Mouse (Mus musculus): ENCODE measurements around the gene Jmjd6. TPM values are rescaled to one million over a fixed set of nuclear protein-coding genes. Genes with fewer than 3 reads are reported as not detected.

The Jmjd6 gene
- total and polyA plus RNA-seq, 3 experiments = 106 to 116 (median 109) TPM

- H3K9me3 ChIP-seq (replicated peaks; ENCODE audit: low read length) = no peaks in the 10 kb centered on the region
- no peak for TF ChIP-seq POLR2A (IDR thresholded peaks at IDR 0.05; ENCODE audit: low read depth, low read length)
- no peak for TF ChIP-seq BHLHE40 (IDR thresholded peaks at IDR 0.05; ENCODE audit: low read depth, low read length)
- TF ChIP-seq PAX5 (IDR thresholded peaks at IDR 0.05; ENCODE audit: low read length) = no peak
- no peak for TF ChIP-seq KAT2A (IDR thresholded peaks at IDR 0.05; ENCODE audit: insufficient replicate concordance, low read length)
- TF ChIP-seq IRF4 (IDR thresholded peaks at IDR 0.05; ENCODE audit: low read depth, low read length) = no peak
- TF ChIP-seq POLR2AphosphoS2 (IDR thresholded peaks at IDR 0.05; ENCODE audit: low read depth, low read length) = no peak
- no peak for TF ChIP-seq MAZ (IDR thresholded peaks at IDR 0.05; ENCODE audit: low read depth, low read length)
- no peak for TF ChIP-seq MXI1 (IDR thresholded peaks at IDR 0.05; ENCODE audit: low read depth, low read length)
- no peak for TF ChIP-seq GABPA (IDR thresholded peaks at IDR 0.05; ENCODE audit: insufficient replicate concordance, low read depth, low read length)
- TF ChIP-seq JUN (IDR thresholded peaks at IDR 0.05; ENCODE audit: insufficient read depth, low read depth, low read length) = no peak
- no peak for TF ChIP-seq CHD2 (IDR thresholded peaks at IDR 0.05; ENCODE audit: low read length)
- in situ Hi-C loops (cut with MboI; ENCODE audit: low pct_ligation_motif_present, low pct_unique_long_range_greater_than_20kb, low sequenced_read_pairs) = no loop called here
- DNase-seq (ENCODE audit: extremely low read depth) = no peak
- no peak overlapping the region for H3K9ac ChIP-seq (ENCODE audit: insufficient read depth, low read depth)
- dilution Hi-C loops (cut with MboI; ENCODE audit: extremely low pct_ligation_motif_present, extremely low pct_unique_long_range_greater_than_20kb, low sequenced_read_pairs) = no loop called here
- H3K36me3 ChIP-seq (replicated peaks in 1 of 2; ENCODE audit: control insufficient read depth in 1 of 2, insufficient read depth in 1 of 2, low read length in 1 of 2) = peaks cover 61 to 70% of the 10 kb centered on the region in 2 experiments
- H3K4me2 ChIP-seq (ENCODE audit: insufficient read depth, low read depth, poor library complexity, severe bottlenecking) = no peak overlapping the region
- H3K27ac ChIP-seq (ENCODE audit: insufficient read depth, low read depth) = no peak overlapping the region
- H3K4me1 ChIP-seq (ENCODE audit: control insufficient read depth in 1 of 2, insufficient read depth in 2 of 2) = peaks cover 10 to 39% of the 10 kb centered on the region in 2 experiments; a peak in 3 of 4 replicates
- H3K4me3 ChIP-seq (replicated peaks in 1 of 3; ENCODE audit: low read depth in 2 of 3, low read length in 2 of 3, poor library complexity in 1 of 3) = no peak overlapping the region
- H3K79me2 ChIP-seq (replicated peaks; ENCODE audit: control insufficient read depth, extremely low read depth, insufficient read depth, poor library complexity, severe bottlenecking) = peaks cover 34% of the 10 kb centered on the region
- H3K27me3 ChIP-seq (replicated peaks) = no peaks in the 10 kb centered on the region
Measured at GRCm38 (mm10) chr11:116839601-116840000, 3.6 kb downstream of the Jmjd6 start.

- TF ChIP-seq HCFC1 (IDR thresholded peaks at IDR 0.05; ENCODE audit: low read depth, low read length) = no peak
- TF ChIP-seq MAFK (IDR thresholded peaks at IDR 0.05; ENCODE audit: insufficient replicate concordance, low read length) = no peak
- no peak for TF ChIP-seq USF2 (conservative IDR thresholded peaks at IDR 0.05; ENCODE audit: low read depth, low read length)
- no peak for TF ChIP-seq CHD2 (IDR thresholded peaks at IDR 0.05; ENCODE audit: low read length)
- no peak for TF ChIP-seq RCOR1 (conservative IDR thresholded peaks at IDR 0.05; ENCODE audit: low read depth, low read length)
- TF ChIP-seq TBP (conservative IDR thresholded peaks at IDR 0.05; ENCODE audit: low read depth, low read length) = no peak
- TF ChIP-seq CTCF (conservative IDR thresholded peaks at IDR 0.05 in 1 of 2, IDR thresholded peaks at IDR 0.05 in 1 of 2; ENCODE audit: low read depth in 2 of 2, low read length in 2 of 2) = peak in 1 of 2 experiments; percentile 7; a peak in 1 of 4 replicates
- Histone ChIP-seq H3K79me2 (replicated peaks; ENCODE audit: control insufficient read depth, extremely low read depth, insufficient read depth, poor library complexity, severe bottlenecking) (peaks cover 27% of the 10 kb centered on the region), H3K9ac (ENCODE audit: insufficient read depth, low read depth) (no peak overlapping the region), H3K4me2 (ENCODE audit: insufficient read depth, low read depth, poor library complexity, severe bottlenecking) (no peak overlapping the region), H3K36me3 (replicated peaks in 1 of 2; ENCODE audit: control insufficient read depth in 1 of 2, insufficient read depth in 1 of 2, low read length in 1 of 2) (peaks cover 67 to 76% of the 10 kb centered on the region in 2 experiments), H3K4me3 (replicated peaks in 1 of 3; ENCODE audit: low read depth in 2 of 3, low read length in 2 of 3, poor library complexity in 1 of 3) (no peak overlapping the region), H3K4me1 (ENCODE audit: control insufficient read depth in 1 of 2, insufficient read depth in 2 of 2) (peaks cover 10 to 36% of the 10 kb centered on the region in 2 experiments; a peak in 3 of 4 replicates), H3K9me3 (replicated peaks; ENCODE audit: low read length) (no peaks in the 10 kb centered on the region), H3K27me3 (replicated peaks) (no peaks in the 10 kb centered on the region), H3K27ac (ENCODE audit: insufficient read depth, low read depth) (no peak overlapping the region)
- dilution Hi-C loops (cut with MboI; ENCODE audit: extremely low pct_ligation_motif_present, extremely low pct_unique_long_range_greater_than_20kb, low sequenced_read_pairs) (no loop called here), in situ Hi-C loops (cut with MboI; ENCODE audit: low pct_ligation_motif_present, low pct_unique_long_range_greater_than_20kb, low sequenced_read_pairs) (no loop called here)
- no peak for DNase-seq (ENCODE audit: extremely low read depth)
Measured at GRCm38 (mm10) chr11:116838936-116839335, 4.3 kb downstream of the Jmjd6 start.

All from CH12.LX (cell line).